Mouse (Mus musculus) kidney, adult 2 months (tissue): ENCODE measurements at regions not wholly inside any gene's neighbourhood (a gene's known extent, or its start where the extent isn't known, plus 50 kb on each side); places are given as distances from the start of the nearest gene placed in this dataset.

Experiments used
- DNase-seq: peaks from one replicate; pipeline ENCODE4 v3.0.0; 2021
- H3K27ac ChIP-seq: fragments of 200-500 bp; 2 replicates; pipeline ENCODE4 v1.5.1; 2012; ENCODE audit warnings: low read depth, low read length, control low read depth, inconsistent platforms; ENCODE audit not compliant: insufficient read depth
- H3K27me3 ChIP-seq: fragments of 200-500 bp; replicated peaks from 2 replicates; pipeline ENCODE4 v1.6.1; 2012; ENCODE audit warnings: mild to moderate bottlenecking, moderate library complexity, low read length, inconsistent platforms; ENCODE audit not compliant: control insufficient read depth, insufficient read depth
- H3K36me3 ChIP-seq: fragments of 200-500 bp; 2 replicates; pipeline ENCODE4 v1.6.1; 2012; ENCODE audit warnings: mild to moderate bottlenecking, moderate library complexity, low read length, inconsistent platforms; ENCODE audit not compliant: control insufficient read depth, insufficient read depth
- H3K4me1 ChIP-seq: fragments of 200-500 bp; 2 replicates; pipeline ENCODE4 v1.6.1; 2011; ENCODE audit warnings: low read length; ENCODE audit not compliant: control insufficient read depth, insufficient read depth
- H3K4me3 ChIP-seq: fragments of 200-500 bp; 2 replicates; pipeline ENCODE4 v1.5.1; 2011; ENCODE audit warnings: mild to moderate bottlenecking, low read depth, low read length, control low read depth; ENCODE audit not compliant: insufficient read depth
- CTCF ChIP-seq: fragments of 200-500 bp; conservative IDR thresholded peaks from 2 replicates; pipeline ENCODE4 v1.5.1; 2011; ENCODE audit warnings: low read depth, mild to moderate bottlenecking, control low read depth, low read length, moderate library complexity, mixed read lengths; ENCODE audit not compliant: insufficient read depth, insufficient read length
- POLR2A ChIP-seq: fragments of 200-500 bp; IDR thresholded peaks from one replicate; pipeline ENCODE4 v1.6.1; 2011; ENCODE audit warnings: low read depth, low read length, control low read depth
- WGBS: fragments of 180-500 bp; shearing (Covaris S2); methylation state at CpG from one replicate; pipeline ENCODE4 v1.1.7; 2018; 5-methylcytosine and 5-hydroxymethylcytosine counted together

GRCm38 (mm10) chr11:112621385-112622120 is 160.5 kb upstream of the Sox9 start:
- 49% methylated on average over 9 of the region's 9 CpGs for WGBS
- TF ChIP-seq CTCF (no peak), POLR2A (no peak)
- Histone ChIP-seq H3K36me3 (no peaks in the 10 kb centered on the region), H3K27ac (no peak overlapping the region), H3K4me1 (no peaks in the 10 kb centered on the region), H3K4me3 (no peak overlapping the region), H3K27me3 (no peaks in the 10 kb centered on the region)
- no peak for DNase-seq

- no peaks in the 10 kb centered on the region; the same call in 1 of the 2 replicates for H3K27me3 ChIP-seq
- H3K36me3 ChIP-seq = no peaks in the 10 kb centered on the region
- H3K27ac ChIP-seq = no peak overlapping the region
- 59% methylated on average over 9 of the region's 9 CpGs for WGBS
- DNase-seq = no peak
- no peak overlapping the region for H3K4me3 ChIP-seq
- no peaks in the 10 kb centered on the region for H3K4me1 ChIP-seq
- TF ChIP-seq CTCF = no peak
- no peak for TF ChIP-seq POLR2A
Observed at GRCm38 (mm10) chr11:112649298-112649697, 132.7 kb upstream of the Sox9 start.

GRCm38 (mm10) chr11:112657410-112658159 is 124.4 kb upstream of the Sox9 start:
- TF ChIP-seq CTCF (no peak), POLR2A (no peak)

GRCm38 (mm10) chr11:112659911-112660310 is 122.1 kb upstream of the Sox9 start:
- H3K27ac ChIP-seq = no peak overlapping the region
- no peak overlapping the region for H3K4me3 ChIP-seq
- TF ChIP-seq CTCF (no peak), POLR2A (no peak)
- H3K36me3 ChIP-seq = no peaks in the 10 kb centered on the region
- no peak for DNase-seq
- 86% methylated on average over 3 of the region's 3 CpGs for WGBS
- no peaks in the 10 kb centered on the region for H3K4me1 ChIP-seq
- no peaks in the 10 kb centered on the region for H3K27me3 ChIP-seq

More at GRCm38 (mm10) chr11:112657410-112658159, 124.4 kb upstream of the Sox9 start:
- Histone ChIP-seq H3K4me1 (no peaks in the 10 kb centered on the region), H3K27me3 (no peaks in the 10 kb centered on the region), H3K27ac (no peak overlapping the region), H3K36me3 (no peaks in the 10 kb centered on the region), H3K4me3 (no peak overlapping the region)
- no peak for DNase-seq
- 51% methylated on average over 11 of the region's 11 CpGs for WGBS

- TF ChIP-seq CTCF (no peak), POLR2A (no peak)
Observed at GRCm38 (mm10) chr11:112661426-112661825, 120.6 kb upstream of the Sox9 start.

GRCm38 (mm10) chr11:112667311-112667710 is 114.7 kb upstream of the Sox9 start:
- H3K27me3 ChIP-seq = no peaks in the 10 kb centered on the region
- no peaks in the 10 kb centered on the region for H3K36me3 ChIP-seq
- H3K27ac ChIP-seq = no peak overlapping the region
- TF ChIP-seq CTCF = no peak
- no peak for TF ChIP-seq POLR2A
- WGBS = 94% methylated on average over 7 of the region's 7 CpGs
- H3K4me1 ChIP-seq = no peaks in the 10 kb centered on the region
- H3K4me3 ChIP-seq = no peak overlapping the region
- no peak for DNase-seq

More at GRCm38 (mm10) chr11:112661426-112661825, 120.6 kb upstream of the Sox9 start:
- Histone ChIP-seq H3K27me3 (no peaks in the 10 kb centered on the region), H3K4me1 (no peaks in the 10 kb centered on the region), H3K4me3 (no peak overlapping the region), H3K36me3 (no peaks in the 10 kb centered on the region), H3K27ac (no peak overlapping the region)
- DNase-seq = no peak
- 88% methylated on average over 7 of the region's 7 CpGs for WGBS

GRCm38 (mm10) chr11:112672086-112672485 is 109.9 kb upstream of the Sox9 start:
- no peaks in the 10 kb centered on the region for H3K27me3 ChIP-seq
- no peak for DNase-seq
- no peaks in the 10 kb centered on the region for H3K4me1 ChIP-seq
- no peak for TF ChIP-seq POLR2A
- no peaks in the 10 kb centered on the region for H3K36me3 ChIP-seq
- WGBS = 79% methylated on average over 4 of the region's 4 CpGs
- H3K27ac ChIP-seq = no peak overlapping the region
- no peak overlapping the region for H3K4me3 ChIP-seq
